Mouse (Mus musculus): Measurements from ENCODE around the gene Dhx35.

Dhx35 gene

GRCm38 (mm10) chr2:158803575-158803974 lies 9.0 kb downstream of the Dhx35 start:
- no peak for ATAC-seq (ENCODE audit: low TSS enrichment)

GRCm38 (mm10) chr2:158815686-158816085 lies 21.1 kb downstream of the Dhx35 start:
- peak; percentile 77 for ATAC-seq (ENCODE audit: low TSS enrichment)

- no peak for ATAC-seq (ENCODE audit: low TSS enrichment)
Observed at GRCm38 (mm10) chr2:158816239-158816638, 21.6 kb downstream of the Dhx35 start.

GRCm38 (mm10) chr2:158817708-158818107 lies 23.1 kb downstream of the Dhx35 start:
- ATAC-seq (ENCODE audit: low TSS enrichment), result no peak

GRCm38 (mm10) chr2:158828124-158828523 lies 33.5 kb downstream of the Dhx35 start:
- ATAC-seq (ENCODE audit: low TSS enrichment), result no peak

- ATAC-seq (ENCODE audit: low TSS enrichment), result no peak
Observed at GRCm38 (mm10) chr2:158829746-158830145, 35.1 kb downstream of the Dhx35 start.

GRCm38 (mm10) chr2:158833221-158833620 lies 38.6 kb downstream of the Dhx35 start:
- 0 out of 2 replicates have a peak, but pooled peaks have one; percentile 22 for ATAC-seq (ENCODE audit: low TSS enrichment)

- ATAC-seq (ENCODE audit: low TSS enrichment), result peak; percentile 12; the same call in 1 of the 2 replicates
Observed at GRCm38 (mm10) chr2:158833645-158834044, 39.0 kb downstream of the Dhx35 start.

- ATAC-seq (ENCODE audit: low TSS enrichment), result no peak
Observed at GRCm38 (mm10) chr2:158843287-158843686, 48.7 kb downstream of the Dhx35 start.

- ATAC-seq (ENCODE audit: low TSS enrichment), result no peak
Observed at GRCm38 (mm10) chr2:158845031-158845430, 50.4 kb downstream of the Dhx35 start.

GRCm38 (mm10) chr2:158846208-158846607 lies 51.6 kb downstream of the Dhx35 start:
- ATAC-seq (ENCODE audit: low TSS enrichment), result no peak

GRCm38 (mm10) chr2:158847991-158848390 lies 53.4 kb downstream of the Dhx35 start:
- no peak for ATAC-seq (ENCODE audit: low TSS enrichment)

GRCm38 (mm10) chr2:158849416-158849815 lies 54.8 kb downstream of the Dhx35 start:
- no peak for ATAC-seq (ENCODE audit: low TSS enrichment)

- ATAC-seq (ENCODE audit: low TSS enrichment), result no peak
Observed at GRCm38 (mm10) chr2:158852579-158852978, 58.0 kb downstream of the Dhx35 start.

- no peak for ATAC-seq (ENCODE audit: low TSS enrichment)
Observed at GRCm38 (mm10) chr2:158856896-158857499, 62.4 kb downstream of the Dhx35 start.

- no peak for ATAC-seq (ENCODE audit: low TSS enrichment)
Observed at GRCm38 (mm10) chr2:158857579-158857978, 63.0 kb downstream of the Dhx35 start.

GRCm38 (mm10) chr2:158861115-158861514 lies 66.5 kb downstream of the Dhx35 start:
- no peak for ATAC-seq (ENCODE audit: low TSS enrichment)

- peak; percentile 73 for ATAC-seq (ENCODE audit: low TSS enrichment)
Observed at GRCm38 (mm10) chr2:158863341-158864125, 68.9 kb downstream of the Dhx35 start.

- ATAC-seq (ENCODE audit: low TSS enrichment), result 0 out of 2 replicates have a peak, but pooled peaks have one; percentile 2
Observed at GRCm38 (mm10) chr2:158864126-158864458, 69.5 kb downstream of the Dhx35 start.

- ATAC-seq (ENCODE audit: low TSS enrichment), result peak; percentile 58
Observed at GRCm38 (mm10) chr2:158865358-158865757, 70.8 kb downstream of the Dhx35 start.

GRCm38 (mm10) chr2:158886571-158886970 lies 92.0 kb downstream of the Dhx35 start:
- ATAC-seq (ENCODE audit: low TSS enrichment), result no peak

- peak; percentile 82 for ATAC-seq (ENCODE audit: low TSS enrichment)
Observed at GRCm38 (mm10) chr2:158888531-158888930, 93.9 kb downstream of the Dhx35 start.

GRCm38 (mm10) chr2:158889201-158889600 lies 94.6 kb downstream of the Dhx35 start:
- ATAC-seq (ENCODE audit: low TSS enrichment), result peak; percentile 55; the same call in 1 of the 2 replicates
